Mouse (Mus musculus): Measurements from ENCODE around the gene Grasp. TPM values are rescaled to one million over a fixed set of nuclear protein-coding genes. Genes with fewer than 3 reads are reported as not detected.

The Grasp gene
- total and polyA plus RNA-seq, 3 experiments, result 2.3 to 6.7 (median 2.4) TPM

DNA sequence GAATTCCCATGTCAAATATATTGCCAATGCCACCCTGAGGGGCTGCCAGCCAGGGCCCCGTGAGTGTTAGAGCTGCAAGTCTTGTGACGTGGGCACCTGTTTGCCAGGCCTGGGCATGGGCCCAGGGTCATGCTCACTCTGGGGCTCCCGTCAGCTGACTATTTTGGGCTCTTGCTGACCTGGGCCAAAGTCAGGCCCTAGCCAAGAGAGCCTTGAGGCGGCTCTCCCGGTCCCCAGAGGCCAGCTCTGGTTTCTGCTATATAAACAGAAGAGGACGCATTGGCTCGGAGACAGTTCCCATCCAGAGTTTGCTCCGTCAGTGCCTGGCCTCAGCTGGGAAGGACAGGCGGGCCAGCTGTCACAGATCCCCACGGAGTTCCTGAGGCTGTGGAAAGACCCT, 36.4 kb downstream of the Grasp start:
- dilution Hi-C loops (cut with MboI; ENCODE audit: extremely low pct_ligation_motif_present, extremely low pct_unique_long_range_greater_than_20kb, low sequenced_read_pairs) (no loop called here), in situ Hi-C loops (cut with MboI; ENCODE audit: low pct_ligation_motif_present, low pct_unique_long_range_greater_than_20kb, low sequenced_read_pairs) (no loop called here)
- no peaks in the 10 kb centered on the region for H3K9me3 ChIP-seq (replicated peaks; ENCODE audit: low read length)
- peaks cover 29 to 55% of the 10 kb centered on the region in 2 experiments for H3K4me1 ChIP-seq (ENCODE audit: control insufficient read depth in 1 of 2, insufficient read depth in 2 of 2)
- no peak for DNase-seq (ENCODE audit: extremely low read depth)
- no peak for TF ChIP-seq RCOR1 (conservative IDR thresholded peaks at IDR 0.05; ENCODE audit: low read depth, low read length)
- H3K27ac ChIP-seq (ENCODE audit: insufficient read depth, low read depth), result no peak overlapping the region
- no peak overlapping the region for H3K9ac ChIP-seq (ENCODE audit: insufficient read depth, low read depth)
- H3K36me3 ChIP-seq (replicated peaks in 1 of 2; ENCODE audit: control insufficient read depth in 1 of 2, insufficient read depth in 1 of 2, low read length in 1 of 2), result no peaks in the 10 kb centered on the region
- H3K4me2 ChIP-seq (ENCODE audit: insufficient read depth, low read depth, poor library complexity, severe bottlenecking), result no peak overlapping the region
- no peak overlapping the region for H3K4me3 ChIP-seq (replicated peaks in 1 of 3; ENCODE audit: low read depth in 2 of 3, low read length in 2 of 3, poor library complexity in 1 of 3)
- no peaks in the 10 kb centered on the region for H3K79me2 ChIP-seq (replicated peaks; ENCODE audit: control insufficient read depth, extremely low read depth, insufficient read depth, poor library complexity, severe bottlenecking)
- H3K27me3 ChIP-seq (replicated peaks), result peaks cover 21% of the 10 kb centered on the region

DNA sequence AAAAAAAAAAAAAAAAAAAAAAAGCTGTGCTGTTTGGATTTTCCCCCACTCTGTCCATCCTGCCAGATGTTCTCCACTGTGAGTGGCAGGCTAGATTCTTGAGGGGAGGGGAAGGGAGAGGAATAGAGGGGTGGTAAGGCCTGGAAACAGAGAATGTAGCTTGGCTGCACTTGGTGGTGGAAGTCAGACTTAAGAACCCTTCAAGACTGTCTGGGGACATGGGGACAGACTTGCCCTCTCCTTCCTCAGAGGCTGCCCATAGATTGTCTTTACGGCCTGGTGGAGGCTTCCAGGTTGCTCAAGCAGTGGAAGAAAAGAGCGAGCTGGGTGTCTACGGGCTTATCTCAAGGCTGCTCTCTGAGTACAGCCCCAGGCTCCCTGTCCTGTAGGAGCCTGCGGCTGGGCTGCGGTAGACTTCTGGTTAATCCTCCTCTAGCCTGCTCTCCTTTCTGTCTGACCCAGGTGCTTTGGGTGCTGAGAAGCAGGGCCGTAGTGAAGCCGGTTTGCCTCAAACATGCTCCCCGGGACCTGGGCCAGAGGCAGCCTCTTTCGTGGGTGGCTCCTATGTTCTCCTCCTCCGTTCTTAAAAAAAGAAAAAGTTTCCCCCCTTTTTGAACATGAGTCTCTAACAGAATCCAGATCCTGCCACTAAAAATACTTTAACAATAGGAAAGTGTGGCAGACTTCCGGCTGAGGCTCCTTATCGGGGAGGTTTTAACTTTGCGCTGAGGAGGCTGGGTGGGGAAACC, 37.1 kb downstream of the Grasp start:
- no peak overlapping the region for H3K27ac ChIP-seq (ENCODE audit: insufficient read depth, low read depth)
- H3K36me3 ChIP-seq (replicated peaks in 1 of 2; ENCODE audit: control insufficient read depth in 1 of 2, insufficient read depth in 1 of 2, low read length in 1 of 2), result no peaks in the 10 kb centered on the region
- peaks cover 27 to 48% of the 10 kb centered on the region in 2 experiments for H3K4me1 ChIP-seq (ENCODE audit: control insufficient read depth in 1 of 2, insufficient read depth in 2 of 2)
- H3K4me3 ChIP-seq (replicated peaks in 1 of 3; ENCODE audit: low read depth in 2 of 3, low read length in 2 of 3, poor library complexity in 1 of 3), result no peak overlapping the region
- H3K79me2 ChIP-seq (replicated peaks; ENCODE audit: control insufficient read depth, extremely low read depth, insufficient read depth, poor library complexity, severe bottlenecking), result no peaks in the 10 kb centered on the region
- no peaks in the 10 kb centered on the region for H3K9me3 ChIP-seq (replicated peaks; ENCODE audit: low read length)
- in situ Hi-C loops (cut with MboI; ENCODE audit: low pct_ligation_motif_present, low pct_unique_long_range_greater_than_20kb, low sequenced_read_pairs), result no loop called here
- no peak overlapping the region for H3K9ac ChIP-seq (ENCODE audit: insufficient read depth, low read depth)
- DNase-seq (ENCODE audit: extremely low read depth), result no peak
- no peak overlapping the region for H3K4me2 ChIP-seq (ENCODE audit: insufficient read depth, low read depth, poor library complexity, severe bottlenecking)
- H3K27me3 ChIP-seq (replicated peaks), result peaks cover 28% of the 10 kb centered on the region
- dilution Hi-C loops (cut with MboI; ENCODE audit: extremely low pct_ligation_motif_present, extremely low pct_unique_long_range_greater_than_20kb, low sequenced_read_pairs), result no loop called here
- no peak for TF ChIP-seq E2F4 (IDR thresholded peaks at IDR 0.05; ENCODE audit: insufficient replicate concordance, low read depth, low read length)
- no peak for TF ChIP-seq BHLHE40 (IDR thresholded peaks at IDR 0.05; ENCODE audit: low read depth, low read length)
- peak; percentile 62; the same call in 1 of the 2 replicates for TF ChIP-seq ZNF384 (IDR thresholded peaks at IDR 0.05; ENCODE audit: low read depth, low read length)

DNA sequence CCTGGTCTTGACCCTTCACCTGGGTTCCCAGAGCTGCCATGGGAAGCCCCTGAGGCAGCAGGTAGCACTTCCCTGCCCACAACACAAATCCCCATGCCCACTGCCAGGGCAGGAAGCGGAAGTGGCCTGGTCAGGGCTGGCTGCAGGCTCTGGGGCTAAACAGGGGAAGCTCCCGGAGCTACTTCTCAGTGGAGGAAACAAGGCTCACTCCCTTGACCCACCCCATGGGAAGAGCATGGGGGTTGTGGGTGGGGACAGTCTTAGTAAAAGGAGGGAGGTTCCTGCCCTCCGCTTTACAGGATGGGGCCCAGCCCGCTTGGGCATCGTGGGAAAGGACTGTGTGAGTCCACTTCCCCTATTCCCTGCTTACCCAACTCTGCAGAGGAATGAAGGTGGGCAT, 38.5 kb downstream of the Grasp start:
- TF ChIP-seq ELF1 (IDR thresholded peaks at IDR 0.05; ENCODE audit: low read depth, low read length) (no peak), ETS1 (conservative IDR thresholded peaks at IDR 0.05; ENCODE audit: low read depth, low read length) (no peak), SMC3 (IDR thresholded peaks at IDR 0.05; ENCODE audit: low read depth, low read length) (no peak), KAT2A (IDR thresholded peaks at IDR 0.05; ENCODE audit: insufficient replicate concordance, low read length) (no peak)
- Histone ChIP-seq H3K27me3 (replicated peaks) (peaks cover 41% of the 10 kb centered on the region), H3K9me3 (replicated peaks; ENCODE audit: low read length) (no peaks in the 10 kb centered on the region), H3K4me3 (replicated peaks in 1 of 3; ENCODE audit: low read depth in 2 of 3, low read length in 2 of 3, poor library complexity in 1 of 3) (no peak overlapping the region), H3K79me2 (replicated peaks; ENCODE audit: control insufficient read depth, extremely low read depth, insufficient read depth, poor library complexity, severe bottlenecking) (no peaks in the 10 kb centered on the region), H3K4me1 (ENCODE audit: control insufficient read depth in 1 of 2, insufficient read depth in 2 of 2) (peaks cover 15 to 37% of the 10 kb centered on the region in 2 experiments), H3K27ac (ENCODE audit: insufficient read depth, low read depth) (no peak overlapping the region), H3K36me3 (replicated peaks in 1 of 2; ENCODE audit: control insufficient read depth in 1 of 2, insufficient read depth in 1 of 2, low read length in 1 of 2) (no peaks in the 10 kb centered on the region), H3K4me2 (ENCODE audit: insufficient read depth, low read depth, poor library complexity, severe bottlenecking) (no peak overlapping the region), H3K9ac (ENCODE audit: insufficient read depth, low read depth) (no peak overlapping the region)
- DNase-seq (ENCODE audit: extremely low read depth), result no peak
- dilution Hi-C loops (cut with MboI; ENCODE audit: extremely low pct_ligation_motif_present, extremely low pct_unique_long_range_greater_than_20kb, low sequenced_read_pairs), result no loop called here
- in situ Hi-C loops (cut with MboI; ENCODE audit: low pct_ligation_motif_present, low pct_unique_long_range_greater_than_20kb, low sequenced_read_pairs), result no loop called here
